Mouse (Mus musculus) liver, embryonic 14.5 days (tissue): ENCODE results near the gene C1qtnf6. TPM values are rescaled to one million over a fixed set of nuclear protein-coding genes. Genes with fewer than 3 reads are reported as not detected.

ENCODE experiments used
- ATAC-seq: fragments of 200-750 bp; cut with Nextera tagmentation; 2 replicates; pipeline ENCODE4 v1.8.0; 2017; ENCODE audit warnings: moderate number of reproducible peaks, mild to moderate bottlenecking, moderate library complexity; ENCODE audit not compliant: insufficient read depth
- DNase-seq, 3 experiments: peaks; one replicate each; pipeline ENCODE4 v3.0.0-alpha.2; 2012 to 2013; ENCODE audit warnings: low read depth in 3 of 3, low spot score in 3 of 3
- H3K27ac ChIP-seq: fragments of 300-500 bp; sonication (generic); 2 replicates; pipeline ENCODE4 v1.5.1; 2014; ENCODE audit warnings: moderate library complexity, mild to moderate bottlenecking, control low read depth, inconsistent platforms
- H3K27me3 ChIP-seq: fragments of 300-500 bp; sonication (generic); 2 replicates; pipeline ENCODE4 v1.6.1; 2014; ENCODE audit warnings: mild to moderate bottlenecking, low read length, moderate library complexity; ENCODE audit not compliant: control insufficient read depth, insufficient read depth
- H3K36me3 ChIP-seq: fragments of 300-500 bp; sonication (generic); replicated peaks from 2 replicates; pipeline ENCODE4 v1.6.1; 2014; ENCODE audit warnings: low read depth; ENCODE audit not compliant: control insufficient read depth, insufficient read depth
- H3K4me1 ChIP-seq, 2 experiments: fragments of 200-500 bp in 1 of 2; fragments of 300-500 bp in 1 of 2; sonication (generic) in 1 of 2; replicated peaks; 2 replicates each; pipeline ENCODE4 v1.6.1; 2012 to 2014; ENCODE audit warnings: antibody characterized with exemption in 1 of 2, inconsistent platforms in 1 of 2, low read length in 1 of 2; ENCODE audit not compliant: control insufficient read depth in 2 of 2, insufficient read depth in 2 of 2
- H3K4me2 ChIP-seq: fragments of 300-500 bp; sonication (generic); 2 replicates; pipeline ENCODE4 v1.6.1; 2014; ENCODE audit warnings: low read depth, mild to moderate bottlenecking, control low read depth, moderate library complexity
- H3K4me3 ChIP-seq, 2 experiments: fragments of 200-500 bp in 1 of 2; fragments of 300-500 bp in 1 of 2; sonication (generic) in 1 of 2; 2 replicates each; pipeline ENCODE4 v1.5.1; 2012 to 2014; ENCODE audit warnings: low read depth in 2 of 2, low read length in 2 of 2, mild to moderate bottlenecking in 2 of 2, control low read depth in 1 of 2, inconsistent platforms in 1 of 2, moderate library complexity in 1 of 2; ENCODE audit not compliant: insufficient read depth in 1 of 2
- H3K9ac ChIP-seq: fragments of 300-500 bp; sonication (generic); replicated peaks from 2 replicates; pipeline ENCODE4 v1.6.1; 2014; ENCODE audit warnings: mild to moderate bottlenecking, control low read depth, moderate library complexity
- H3K9me3 ChIP-seq: fragments of 300-500 bp; sonication (generic); 2 replicates; pipeline ENCODE4 v1.6.1; 2016; ENCODE audit warnings: low read length, mixed read lengths; ENCODE audit not compliant: control insufficient read depth
- CTCF ChIP-seq: IDR thresholded peaks from 2 replicates; pipeline ENCODE4 v1.5.1; 2016; ENCODE audit warnings: antibody characterized with exemption, low read depth, control low read depth
- EP300 ChIP-seq: IDR thresholded peaks from 2 replicates; pipeline ENCODE4 v1.6.1; 2016; ENCODE audit warnings: antibody characterized with exemption, low read depth
- WGBS: fragments of 180-500 bp; shearing (Covaris S2); extraction: QIAGEN DNeasy Blood & Tissue Kit; methylation state at CpG from one replicate; pipeline ENCODE4 v1.1.7; 2014; ENCODE audit not compliant: insufficient replicate concordance; 5-methylcytosine and 5-hydroxymethylcytosine counted together
- polyA plus RNA-seq, 2 experiments: library from polyadenylated mRNA; depleted of rRNA in 1 of 2; stranded (reverse) in 1 of 2; unstranded in 1 of 2; fragments of >200 nt; fragmentation: Nextera tagmentation in 1 of 2; extraction: Ambion mirVana in 1 of 2; gene quantifications; 2 replicates each; pipeline versions ENCODE4 v1.2.1 to v1.2.3; 2012 to 2014

C1qtnf6 gene
- polyA plus RNA-seq, 2 experiments: 4.6 to 5.0 TPM

- no peak for TF ChIP-seq EP300
- no peak for TF ChIP-seq CTCF
- H3K27ac ChIP-seq: no peak overlapping the region
- H3K27me3 ChIP-seq: no peaks in the 10 kb centered on the region
- no peak overlapping the region for H3K4me3 ChIP-seq
- H3K36me3 ChIP-seq: no peaks in the 10 kb centered on the region
- H3K4me2 ChIP-seq: no peak overlapping the region
- no peak overlapping the region for H3K9ac ChIP-seq
- H3K4me1 ChIP-seq: peaks cover 0 to 4% of the 10 kb centered on the region in 2 experiments; a peak in 1 of 4 replicates
- H3K9me3 ChIP-seq: no peaks in the 10 kb centered on the region
- WGBS: 49% methylated on average over 3 of the region's 3 CpGs
- no peak for DNase-seq
- ATAC-seq: no peak
These were observed 39.9 kb downstream of the C1qtnf6 start for GRCm38 (mm10) chr15:78491301-78491700.

DNA sequence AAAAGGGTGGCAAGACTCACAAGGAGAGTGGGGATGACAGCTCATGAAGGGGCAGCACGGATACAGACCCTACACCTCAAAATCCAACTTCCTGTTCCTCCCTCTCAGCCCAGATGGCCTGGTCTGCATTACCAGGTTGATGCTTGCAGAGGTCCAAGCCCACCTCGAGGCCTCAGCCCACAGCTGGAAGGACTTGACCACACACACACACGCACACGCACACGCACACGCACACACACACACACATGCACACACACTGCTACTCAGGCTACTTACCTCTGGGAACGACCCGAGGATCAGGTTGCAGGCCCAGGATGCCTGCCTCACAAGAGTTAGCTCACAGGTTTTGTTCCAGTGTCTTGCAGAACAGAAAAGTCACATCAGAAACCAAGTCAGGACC lies 41.3 kb downstream of the C1qtnf6 start:
- Histone ChIP-seq H3K9ac (no peak overlapping the region), H3K27me3 (no peaks in the 10 kb centered on the region), H3K4me1 (peaks cover 0 to 4% of the 10 kb centered on the region in 2 experiments; a peak in 1 of 4 replicates), H3K4me3 (no peak overlapping the region), H3K9me3 (no peaks in the 10 kb centered on the region), H3K27ac (no peak overlapping the region), H3K36me3 (no peaks in the 10 kb centered on the region), H3K4me2 (no peak overlapping the region)
- ATAC-seq (no peak), DNase-seq (no peak)
- 62% methylated on average over 8 of the region's 8 CpGs for WGBS
- TF ChIP-seq CTCF (no peak), EP300 (no peak)

DNA sequence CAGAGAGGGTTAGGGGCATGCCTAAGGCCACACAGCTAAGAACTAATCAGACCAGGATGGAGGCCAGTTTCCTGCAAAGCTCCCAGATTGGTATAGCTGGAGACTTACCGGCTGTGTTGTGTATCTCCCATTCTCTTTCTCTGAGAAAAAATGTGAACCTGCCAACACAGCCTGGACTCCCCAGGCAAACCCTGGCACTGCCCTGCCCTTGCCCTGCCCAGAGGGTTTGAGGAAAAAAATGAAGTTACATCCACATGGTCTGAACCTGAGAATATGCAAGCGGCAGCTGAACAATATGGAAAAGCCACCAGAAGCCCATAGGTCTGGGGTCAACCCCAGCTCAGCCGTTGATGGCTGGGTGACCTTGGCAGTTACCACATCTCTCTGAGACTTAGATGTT lies 42.0 kb downstream of the C1qtnf6 start:
- TF ChIP-seq CTCF: no peak
- no peak for TF ChIP-seq EP300
- Histone ChIP-seq H3K27ac (no peak overlapping the region), H3K9ac (no peak overlapping the region), H3K4me2 (no peak overlapping the region), H3K4me3 (no peak overlapping the region), H3K27me3 (no peaks in the 10 kb centered on the region), H3K4me1 (peaks cover 0 to 4% of the 10 kb centered on the region in 2 experiments; a peak in 1 of 4 replicates), H3K9me3 (no peaks in the 10 kb centered on the region), H3K36me3 (no peaks in the 10 kb centered on the region)
- 65% methylated on average over 3 of the region's 3 CpGs for WGBS
- DNase-seq (no peak), ATAC-seq (no peak)

DNA sequence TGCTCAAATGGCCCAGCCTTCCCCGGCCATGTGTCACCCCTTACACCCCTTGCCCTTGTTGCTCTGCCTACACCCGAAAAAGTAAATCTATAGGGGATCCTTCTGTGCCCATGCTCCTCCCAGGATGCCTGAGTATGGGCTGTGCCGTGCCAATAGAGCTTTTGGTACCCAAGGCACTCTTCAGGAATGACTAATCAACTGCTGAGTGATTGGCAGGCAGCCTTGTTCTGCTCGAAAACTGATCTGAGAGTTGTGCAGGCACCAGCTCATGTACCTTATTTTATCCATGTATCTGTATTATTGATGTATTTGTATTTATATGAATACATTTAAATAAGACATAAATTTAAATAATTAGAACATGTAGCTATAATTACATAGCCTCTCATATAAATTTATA lies 44.1 kb downstream of the C1qtnf6 start:
- no peak for TF ChIP-seq CTCF
- no peak for TF ChIP-seq EP300
- 36% methylated on average over 4 of the region's 4 CpGs for WGBS
- no peak for ATAC-seq

DNA sequence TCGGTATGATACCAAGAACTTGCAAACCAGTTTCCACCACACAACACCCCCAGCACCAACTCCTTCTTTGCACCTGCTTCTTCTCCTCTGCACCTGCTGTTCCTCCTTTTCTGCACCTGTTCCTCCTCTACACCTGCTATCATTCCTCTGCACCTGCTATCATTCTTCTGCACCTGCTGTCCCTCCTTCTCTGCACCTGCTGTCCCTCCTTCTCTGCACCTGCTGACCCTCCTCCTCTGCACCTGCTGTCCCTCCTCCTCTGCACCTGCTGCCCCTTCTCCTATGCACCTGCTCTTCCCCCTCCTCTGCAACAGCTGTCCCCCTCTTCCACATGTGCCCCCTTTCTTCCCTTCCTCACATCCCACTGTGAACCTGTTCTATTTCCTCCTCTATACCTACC lies 44.7 kb downstream of the C1qtnf6 start:
- no peak for DNase-seq
- Histone ChIP-seq H3K4me2 (no peak overlapping the region), H3K9me3 (no peaks in the 10 kb centered on the region), H3K4me1 (0 out of 4 replicates have a peak, but pooled peaks cover 0 to 2% of the 10 kb centered on the region in 2 experiments), H3K4me3 (no peak overlapping the region), H3K27me3 (no peaks in the 10 kb centered on the region), H3K36me3 (no peaks in the 10 kb centered on the region), H3K27ac (no peak overlapping the region), H3K9ac (no peak overlapping the region)
- no peak for ATAC-seq
- no peak for TF ChIP-seq CTCF
- 69% methylated on average over 1 of the region's 1 CpGs for WGBS

More for the DNA sequence above, 44.1 kb downstream of the C1qtnf6 start:
- Histone ChIP-seq H3K36me3 (no peaks in the 10 kb centered on the region), H3K27me3 (no peaks in the 10 kb centered on the region), H3K4me2 (no peak overlapping the region), H3K9me3 (no peaks in the 10 kb centered on the region), H3K27ac (no peak overlapping the region), H3K9ac (no peak overlapping the region), H3K4me1 (0 out of 4 replicates have a peak, but pooled peaks cover 0 to 2% of the 10 kb centered on the region in 2 experiments), H3K4me3 (no peak overlapping the region)
- DNase-seq: no peak
